Mouse (Mus musculus) spleen, postnatal 10 days (tissue): ENCODE data around the gene Sympk.
A peak's percentile ranks its signal among the peaks of the same experiment; 100 is the strongest.

Source experiments
- DNase-seq, 2 experiments: peaks; one replicate each; pipeline ENCODE4 v3.0.0; 2021 to 2022; ENCODE audit warnings: low spot score in 2 of 2

The Sympk gene

GRCm38 (mm10) chr7:19007026-19007977 is 16.9 kb upstream of the Sympk start:
- no peak for DNase-seq

- no peak for DNase-seq
Measured at GRCm38 (mm10) chr7:19010581-19010980, 13.6 kb upstream of the Sympk start.

- DNase-seq = no peak
Measured at GRCm38 (mm10) chr7:19012025-19012621, 12.1 kb upstream of the Sympk start.

- no peak for DNase-seq
Measured at GRCm38 (mm10) chr7:19012882-19013281, 11.3 kb upstream of the Sympk start.

DNA sequence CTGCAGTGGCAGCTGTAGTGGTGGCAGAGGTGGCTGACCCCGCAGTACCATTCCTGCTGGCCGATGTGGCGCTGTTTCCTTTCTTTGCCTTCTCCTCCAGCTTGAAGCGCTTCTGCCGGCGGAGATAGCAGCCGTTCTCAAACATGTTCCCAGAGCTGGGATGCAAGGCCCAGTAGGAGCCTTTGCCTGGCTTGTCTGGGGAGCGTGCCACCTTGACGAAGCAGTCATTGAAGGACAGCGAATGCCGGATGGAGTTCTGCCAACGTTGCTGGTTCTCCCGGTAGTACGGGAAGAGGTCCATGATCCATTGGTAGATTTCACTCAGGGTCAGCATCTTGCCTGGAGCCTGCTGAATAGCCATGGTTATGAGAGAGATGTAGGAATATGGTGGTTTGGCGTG is 9.7 kb upstream of the Sympk start:
- no peak for DNase-seq

GRCm38 (mm10) chr7:19016042-19016441 is 8.1 kb upstream of the Sympk start:
- DNase-seq = no peak

DNA sequence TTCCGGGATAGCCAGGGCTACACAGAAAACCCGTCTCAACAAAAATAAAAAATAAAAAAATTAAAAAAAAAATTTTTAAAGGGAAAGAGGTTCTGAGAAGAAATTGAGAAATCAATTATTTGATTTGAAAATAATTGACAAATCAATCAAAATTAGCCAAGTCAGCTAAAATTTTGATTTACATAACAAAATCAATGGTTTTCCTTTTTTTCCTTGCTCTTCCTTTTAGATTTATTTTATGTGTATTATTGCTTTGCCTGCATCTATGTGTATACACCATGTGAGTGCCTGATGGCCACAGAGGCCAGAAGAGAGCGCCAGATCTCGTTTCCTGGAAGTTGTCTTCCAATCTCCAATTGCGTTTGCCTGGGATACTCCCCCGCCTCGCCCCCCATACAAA is 6.3 kb upstream of the Sympk start:
- no peak for DNase-seq

GRCm38 (mm10) chr7:19021048-19021447 is 3.1 kb upstream of the Sympk start:
- DNase-seq = no peak

DNA sequence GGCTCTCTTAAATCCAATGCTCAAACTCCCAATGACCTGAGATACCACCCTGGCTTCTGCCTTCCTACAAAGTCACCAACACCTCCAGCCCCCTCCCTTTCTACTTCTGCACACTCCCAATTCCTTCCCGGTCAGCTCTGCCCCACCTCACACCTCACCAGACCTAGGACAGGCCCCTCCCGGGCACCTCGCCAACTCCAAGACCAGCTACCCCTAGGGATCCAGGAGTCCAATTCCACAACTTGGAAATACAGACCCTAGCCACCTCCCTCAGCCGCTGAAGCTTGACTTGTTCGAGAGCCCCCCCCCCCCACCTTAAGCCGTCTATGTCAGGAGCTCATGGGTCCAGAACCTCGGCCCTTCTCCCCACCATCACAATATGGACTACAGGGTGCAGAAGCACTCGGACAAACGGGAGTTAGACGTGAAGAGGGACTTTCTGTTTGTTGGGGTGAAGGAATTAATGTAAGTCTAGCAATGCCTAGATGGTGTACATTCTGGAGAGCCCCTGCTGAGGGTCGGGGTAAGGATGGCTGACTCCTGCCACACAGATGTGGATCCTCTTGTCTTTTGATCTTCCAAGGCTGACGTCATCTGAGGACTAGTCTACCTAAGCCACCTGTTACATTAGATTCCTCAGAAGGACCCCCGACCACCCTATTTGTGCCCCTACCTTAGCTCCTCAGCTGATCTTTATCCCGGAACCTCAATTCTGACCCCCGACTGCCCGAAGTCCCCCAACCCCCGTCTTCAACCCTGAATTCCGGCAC is 1.8 kb upstream of the Sympk start:
- DNase-seq = no peak

- peak in 1 of 2 experiments; percentile 56 for DNase-seq
Measured at GRCm38 (mm10) chr7:19023357-19023814, 791 bp upstream of the Sympk start, which contains the start of gene Foxa3. Gene Foxa3, minus strand, starts transcription at chr7:19023538.

- peak; percentile 55 to 57 for DNase-seq
Measured at GRCm38 (mm10) chr7:19024581-19025255, 541 bp downstream of the Sympk start.

GRCm38 (mm10) chr7:19028067-19028466 is 3.9 kb downstream of the Sympk start:
- DNase-seq = no peak

DNA sequence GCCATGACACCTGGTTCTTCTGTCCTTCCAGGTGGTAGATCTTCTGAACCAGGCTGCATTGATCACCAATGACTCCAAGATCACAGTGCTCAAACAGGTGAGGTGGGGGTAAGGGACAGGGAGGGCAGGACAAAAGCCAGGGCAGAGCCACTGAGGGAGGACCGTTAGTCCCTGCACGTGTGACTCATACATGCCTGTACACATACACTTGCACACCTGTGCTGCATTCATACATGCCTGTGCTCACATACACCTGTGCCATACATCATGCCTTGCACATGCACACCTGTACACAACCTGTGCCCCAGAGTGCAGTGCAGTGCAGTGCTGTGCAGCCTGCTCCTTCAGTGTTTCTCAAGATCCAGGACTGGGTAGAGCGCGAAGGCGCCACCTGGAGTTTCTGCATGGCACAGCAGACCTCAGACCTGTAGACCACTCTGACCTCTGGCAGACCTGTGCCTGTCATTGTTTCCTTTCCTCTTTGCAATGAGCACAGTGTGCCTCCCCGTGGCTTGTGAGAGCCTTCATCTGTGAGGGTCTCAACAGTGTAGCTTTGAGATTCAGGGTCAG is 5.0 kb downstream of the Sympk start:
- DNase-seq = peak; percentile 48 to 77

- no peak for DNase-seq
Measured at GRCm38 (mm10) chr7:19031641-19032040, 7.5 kb downstream of the Sympk start.

GRCm38 (mm10) chr7:19044616-19045015 is 20.4 kb downstream of the Sympk start:
- DNase-seq = no peak

DNA sequence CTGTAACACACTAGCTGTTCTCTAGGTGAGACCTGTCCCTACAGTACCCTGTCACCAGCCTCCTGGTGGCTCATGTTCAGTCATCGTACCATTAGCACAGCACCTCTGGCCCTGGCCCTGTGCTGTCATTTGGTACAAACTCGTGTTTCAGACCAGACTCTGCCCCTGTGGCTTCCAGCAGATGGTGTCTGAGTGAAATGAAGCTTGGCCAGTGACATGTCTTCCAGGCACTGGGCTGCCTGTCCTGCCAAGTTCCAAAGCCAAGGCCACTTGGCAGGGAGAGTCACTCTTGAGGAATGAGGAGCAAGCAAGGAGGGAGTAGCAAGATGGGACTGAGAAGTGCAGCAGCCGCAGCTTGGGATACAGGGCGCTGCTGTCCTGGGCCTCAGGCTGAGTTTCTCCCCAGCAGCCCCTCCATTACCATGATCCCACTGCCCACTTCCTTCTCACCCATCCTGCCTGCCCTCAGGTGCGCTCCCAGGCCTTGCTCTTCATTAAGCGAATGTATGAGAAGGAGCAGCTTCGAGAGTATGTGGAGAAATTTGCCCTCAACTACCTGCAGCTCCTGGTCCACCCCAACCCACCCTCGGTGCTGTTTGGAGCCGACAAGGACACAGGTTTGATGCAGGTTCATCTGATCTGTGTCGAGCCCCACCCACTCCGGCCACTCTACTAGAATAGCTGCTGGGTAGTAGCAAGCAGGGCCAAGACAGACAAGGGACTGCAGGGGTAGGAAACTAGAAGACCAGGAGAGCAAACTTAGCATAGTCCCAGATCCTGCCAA is 22.3 kb downstream of the Sympk start:
- DNase-seq = no peak

DNA sequence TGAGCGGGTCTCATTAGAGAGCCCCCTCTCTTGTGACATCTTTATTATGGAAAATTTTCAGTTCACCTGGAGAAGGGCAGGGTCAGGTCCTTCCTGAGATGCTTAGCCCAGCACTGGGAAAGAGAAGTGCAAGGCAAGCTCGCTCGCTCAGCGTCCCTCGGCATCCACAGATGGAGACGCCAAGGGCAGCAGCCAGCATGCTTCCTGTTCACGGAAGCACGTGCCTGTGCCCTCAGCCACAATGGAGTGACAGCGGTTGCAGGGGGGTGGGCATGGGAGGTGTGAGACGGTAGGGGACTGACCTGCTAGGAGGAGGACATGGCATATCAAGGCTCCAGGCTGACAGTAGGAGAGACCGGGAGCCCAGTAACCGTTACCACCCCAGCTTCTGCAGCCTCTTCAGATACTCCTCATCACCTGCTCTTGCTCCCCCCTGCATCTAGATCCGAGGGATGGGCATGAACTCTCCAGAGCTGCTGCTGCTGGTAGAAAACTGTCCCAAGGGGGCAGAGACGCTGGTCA is 23.9 kb downstream of the Sympk start:
- DNase-seq = no peak

DNA sequence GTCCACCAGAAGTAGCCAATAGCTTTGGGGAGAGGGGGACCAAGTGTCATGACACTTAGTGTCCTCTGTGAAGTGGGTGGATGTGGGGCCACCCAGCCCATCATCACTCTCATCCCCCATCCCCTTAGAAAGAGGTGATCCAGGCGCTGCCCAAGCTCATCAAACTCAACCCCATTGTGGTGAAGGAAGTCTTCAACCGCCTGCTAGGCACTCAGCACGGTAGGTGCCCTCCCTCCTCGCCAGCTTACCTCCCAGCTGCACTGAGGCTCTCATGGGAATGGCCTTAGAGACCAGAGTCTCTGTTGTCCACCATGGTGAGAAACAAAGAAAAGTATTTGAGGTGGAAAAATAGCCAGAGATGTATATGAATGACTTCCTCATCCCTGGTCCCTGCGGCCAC is 25.1 kb downstream of the Sympk start:
- no peak for DNase-seq

GRCm38 (mm10) chr7:19050172-19050571 is 26.0 kb downstream of the Sympk start:
- DNase-seq = no peak

DNA sequence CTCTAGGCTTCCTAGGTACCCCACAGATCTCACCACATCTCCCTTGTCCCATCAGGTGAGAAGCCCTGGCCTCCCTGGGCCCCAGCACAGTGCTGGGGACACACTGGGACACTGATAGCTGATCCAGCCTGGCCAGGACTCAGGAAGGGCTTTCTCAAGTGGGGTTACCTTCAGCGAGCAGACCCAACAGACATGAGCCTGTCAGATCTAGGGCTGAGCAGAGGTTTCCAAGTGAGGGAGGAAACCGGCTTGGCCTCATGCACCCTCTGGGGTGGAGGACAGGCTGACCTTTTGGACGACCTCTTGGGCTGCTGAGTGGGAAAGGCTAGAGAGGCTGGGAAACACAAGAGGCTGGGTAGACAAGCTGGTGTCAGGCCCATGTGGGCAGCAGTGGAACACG is 27.0 kb downstream of the Sympk start:
- no peak for DNase-seq
